Mouse (Mus musculus) heart, embryonic 13.5 days (tissue): ENCODE data around the gene Chst11. TPM values are rescaled to one million over a fixed set of nuclear protein-coding genes. Genes with fewer than 3 reads are reported as not detected.

Source experiments
- ATAC-seq: fragments of 200-750 bp; cut with Nextera tagmentation; 2 replicates; pipeline ENCODE4 v1.8.0; 2017; ENCODE audit warnings: moderate TSS enrichment; ENCODE audit not compliant: insufficient number of reproducible peaks, low FRiP score, low TSS enrichment; ENCODE audit errors: extremely low read depth
- H3K27ac ChIP-seq: fragments of 300-500 bp; sonication (generic); replicated peaks from 2 replicates; pipeline ENCODE4 v1.5.1; 2015; ENCODE audit warnings: moderate library complexity, mild to moderate bottlenecking, inconsistent platforms
- H3K27me3 ChIP-seq: fragments of 300-500 bp; sonication (generic); replicated peaks from 2 replicates; pipeline ENCODE4 v1.6.1; 2015; ENCODE audit warnings: mild to moderate bottlenecking, inconsistent platforms
- H3K36me3 ChIP-seq: fragments of 300-500 bp; sonication (generic); 2 replicates; pipeline ENCODE4 v1.6.1; 2015; ENCODE audit warnings: mild to moderate bottlenecking, inconsistent platforms
- H3K4me1 ChIP-seq: fragments of 300-500 bp; sonication (generic); 2 replicates; pipeline ENCODE4 v1.6.1; 2015; ENCODE audit warnings: inconsistent platforms
- H3K4me2 ChIP-seq: fragments of 300-500 bp; sonication (generic); 2 replicates; pipeline ENCODE4 v1.6.1; 2015; ENCODE audit warnings: inconsistent platforms, mild to moderate bottlenecking, moderate library complexity
- H3K4me3 ChIP-seq: fragments of 300-500 bp; sonication (generic); 2 replicates; pipeline ENCODE4 v1.5.1; 2015; ENCODE audit warnings: moderate library complexity, mild to moderate bottlenecking, inconsistent platforms
- H3K9ac ChIP-seq: fragments of 300-500 bp; sonication (generic); 2 replicates; pipeline ENCODE4 v1.6.1; 2015; ENCODE audit warnings: inconsistent platforms, mild to moderate bottlenecking, moderate library complexity
- H3K9me3 ChIP-seq: fragments of 300-500 bp; sonication (generic); 2 replicates; pipeline ENCODE4 v1.6.1; 2016; ENCODE audit warnings: inconsistent platforms
- WGBS: fragments of 180-500 bp; shearing (Covaris S2); methylation state at CpG from one replicate; pipeline ENCODE4 v1.1.7; 2015; ENCODE audit warnings: mixed read lengths; 5-methylcytosine and 5-hydroxymethylcytosine counted together
- polyA plus RNA-seq: library from polyadenylated mRNA; unstranded; fragments of >200 nt; fragmentation: Nextera tagmentation; extraction: Ambion mirVana; gene quantifications from 2 replicates; pipeline ENCODE4 v1.2.1, GENCODE M21; 2015

Chst11 gene
- polyA plus RNA-seq, 1 experiment from 2014 or later, result 2.4 TPM

DNA sequence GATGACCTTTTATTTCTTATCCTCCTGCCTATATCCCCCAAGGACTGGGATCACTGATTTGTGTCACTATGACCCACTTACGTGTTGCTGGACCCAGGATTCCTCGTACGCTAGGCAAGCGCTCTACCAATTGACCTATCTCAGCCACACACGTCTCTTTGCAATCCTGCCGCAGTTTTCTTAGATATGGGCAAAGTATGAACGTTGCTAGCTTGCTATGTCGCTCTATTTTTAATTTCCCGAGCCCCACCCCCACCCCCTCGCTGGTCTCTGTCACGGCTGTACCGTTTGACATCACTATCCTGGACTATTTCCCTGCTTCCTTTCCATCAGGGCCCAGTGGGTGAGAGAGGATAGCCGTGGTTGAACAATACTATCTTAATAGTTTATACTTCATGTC lies 31.5 kb downstream of the Chst11 start:
- Histone ChIP-seq H3K9ac (no peak overlapping the region), H3K27me3 (peaks cover 20% of the 10 kb centered on the region), H3K36me3 (no peaks in the 10 kb centered on the region), H3K4me1 (peaks cover 62% of the 10 kb centered on the region), H3K27ac (0 out of 2 replicates have a peak overlapping the region, but pooled peaks have one; percentile 14), H3K4me3 (no peak overlapping the region), H3K4me2 (peak overlapping the region; percentile 30), H3K9me3 (peaks cover 6% of the 10 kb centered on the region; the same call in 1 of the 2 replicates)
- no peak for ATAC-seq
- WGBS, result 45% methylated on average over 13 of the region's 13 CpGs

DNA sequence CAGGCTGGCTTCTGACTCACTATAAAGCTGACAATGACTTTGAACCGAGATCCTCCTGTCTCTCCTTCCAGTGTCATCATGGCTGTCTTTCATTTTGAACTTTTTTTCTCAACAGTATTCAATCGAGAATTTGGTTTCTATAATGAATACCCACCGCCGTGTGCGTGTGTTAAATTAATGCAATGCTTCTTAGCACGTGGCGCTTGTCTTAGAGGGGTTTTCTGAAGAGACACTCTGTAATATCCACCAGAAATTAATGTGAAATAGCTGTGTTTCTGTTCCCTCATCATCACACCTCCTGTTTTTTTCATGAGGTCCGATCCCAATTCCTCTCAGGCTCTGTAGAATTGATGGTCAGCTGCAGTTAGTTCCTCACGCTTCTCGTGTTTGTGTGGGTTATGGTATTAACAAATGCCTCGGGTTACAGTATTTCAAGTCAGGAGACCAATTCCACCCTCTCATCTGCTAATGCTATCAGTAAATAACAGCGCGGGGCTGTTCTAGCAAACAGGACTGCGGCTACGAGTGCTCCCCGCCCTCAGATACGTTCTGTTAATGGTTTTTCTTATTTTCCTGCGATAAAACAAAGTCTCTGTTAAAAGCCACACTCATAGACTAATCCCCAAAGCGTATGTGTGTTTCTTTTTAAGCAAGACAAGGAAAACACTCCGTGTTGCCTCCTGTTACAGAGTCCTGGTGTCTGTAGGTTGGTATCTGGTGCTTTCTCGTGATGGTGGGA lies 32.6 kb downstream of the Chst11 start:
- Histone ChIP-seq H3K4me3 (no peak overlapping the region), H3K27ac (no peak overlapping the region), H3K27me3 (peaks cover 31% of the 10 kb centered on the region), H3K9me3 (peaks cover 6% of the 10 kb centered on the region; the same call in 1 of the 2 replicates), H3K36me3 (no peaks in the 10 kb centered on the region), H3K4me1 (peaks cover 62% of the 10 kb centered on the region), H3K9ac (no peak overlapping the region), H3K4me2 (peak overlapping the region; percentile 8; the same call in 1 of the 2 replicates)
- ATAC-seq, result no peak
- WGBS, result 73% methylated on average over 21 of the region's 21 CpGs

DNA sequence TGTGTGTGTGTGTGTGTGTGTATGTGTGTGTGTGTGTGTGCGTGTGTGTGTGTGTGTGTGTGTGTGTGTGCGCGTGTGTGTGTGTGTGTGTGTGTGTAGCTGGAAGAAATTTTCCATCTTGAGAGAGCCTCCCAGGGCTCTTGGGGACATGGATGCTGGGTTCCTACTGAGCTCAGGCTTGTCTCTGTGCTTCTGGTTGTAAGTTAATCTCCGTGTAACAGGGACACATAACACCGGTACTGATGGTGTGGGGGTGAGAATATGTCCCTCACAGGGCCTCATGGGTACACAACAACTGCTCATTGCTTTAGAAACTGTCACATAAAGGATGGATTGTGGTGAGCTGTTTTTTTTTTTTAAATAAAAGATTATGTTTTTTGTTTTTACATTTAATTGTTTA lies 33.2 kb downstream of the Chst11 start:
- ATAC-seq, result no peak
- Histone ChIP-seq H3K4me1 (peaks cover 56% of the 10 kb centered on the region), H3K27me3 (peaks cover 37% of the 10 kb centered on the region), H3K9ac (no peak overlapping the region), H3K36me3 (no peaks in the 10 kb centered on the region), H3K27ac (no peak overlapping the region), H3K4me3 (no peak overlapping the region), H3K4me2 (no peak overlapping the region), H3K9me3 (peaks cover 6% of the 10 kb centered on the region; the same call in 1 of the 2 replicates)
- 68% methylated on average over 2 of the region's 5 CpGs for WGBS

DNA sequence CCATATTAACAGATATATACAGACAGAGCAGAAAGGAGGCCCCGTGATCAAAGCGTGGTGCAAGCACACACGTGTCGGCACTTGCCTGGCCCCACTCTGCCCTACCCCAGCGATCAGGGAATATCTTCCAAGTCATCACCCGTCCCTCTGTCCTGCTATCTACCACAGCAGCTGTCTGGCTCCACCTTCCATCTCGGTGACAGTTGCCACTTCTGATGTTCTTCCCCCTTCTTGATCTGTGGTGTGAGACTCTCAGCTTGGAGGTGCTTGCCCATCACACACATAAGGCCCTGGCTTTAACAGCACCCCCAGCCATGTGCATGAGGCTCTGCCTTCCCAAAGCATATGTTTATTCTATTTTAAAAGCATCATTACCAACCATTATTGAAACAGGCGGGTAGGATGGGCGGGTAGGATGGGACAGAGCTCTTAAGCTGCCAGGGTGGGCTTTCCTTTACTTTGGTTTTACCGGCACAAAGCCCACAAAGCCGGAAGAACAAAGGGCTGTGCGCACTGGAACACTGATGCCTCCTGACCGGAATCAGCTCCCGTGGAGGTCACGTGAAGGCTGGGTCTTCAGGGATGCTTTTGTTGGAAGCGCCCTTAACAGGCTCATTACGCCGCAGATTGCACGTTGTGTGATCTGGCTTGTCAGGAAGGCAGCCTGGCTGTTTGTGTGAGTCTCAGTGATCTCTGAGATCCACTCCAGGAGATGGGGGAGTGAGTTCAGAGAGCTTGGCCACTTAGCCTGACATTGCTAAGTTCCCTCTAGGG lies 34.4 kb downstream of the Chst11 start:
- H3K9me3 ChIP-seq, result peaks cover 6% of the 10 kb centered on the region; the same call in 1 of the 2 replicates
- H3K4me3 ChIP-seq, result no peak overlapping the region
- H3K36me3 ChIP-seq, result no peaks in the 10 kb centered on the region
- no peak overlapping the region for H3K27ac ChIP-seq
- peak overlapping the region; percentile 8 for H3K4me2 ChIP-seq
- peaks cover 44% of the 10 kb centered on the region for H3K4me1 ChIP-seq
- H3K9ac ChIP-seq, result no peak overlapping the region; the same call in 1 of the 2 replicates
- 51% methylated on average over 19 of the region's 19 CpGs for WGBS
- no peak; the same call in 1 of the 2 replicates for ATAC-seq
- H3K27me3 ChIP-seq, result peaks cover 40% of the 10 kb centered on the region

DNA sequence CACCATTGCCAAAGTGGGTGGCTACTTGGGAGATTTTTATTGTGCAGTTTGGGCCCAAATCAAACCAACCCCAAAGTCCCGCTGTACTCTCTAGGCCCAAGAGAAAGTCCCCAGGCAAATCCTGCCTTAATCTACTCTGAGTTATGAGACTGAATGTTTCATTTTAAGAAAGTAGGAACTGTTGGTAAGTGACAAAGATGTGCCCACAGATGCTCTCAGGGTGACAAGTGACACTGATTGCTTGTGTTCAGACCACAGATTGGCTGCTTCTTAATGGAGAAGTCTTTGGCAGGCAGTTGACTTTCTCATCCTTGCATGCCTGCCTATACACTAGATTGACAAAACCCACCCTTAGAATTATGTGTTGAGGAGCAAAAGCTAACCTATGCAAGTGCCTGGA lies 37.3 kb downstream of the Chst11 start:
- Histone ChIP-seq H3K27ac (no peak overlapping the region), H3K4me1 (peaks cover 35% of the 10 kb centered on the region), H3K9me3 (no peaks in the 10 kb centered on the region), H3K9ac (no peak overlapping the region), H3K4me3 (no peak overlapping the region), H3K4me2 (no peak overlapping the region), H3K36me3 (peaks cover 4% of the 10 kb centered on the region; the same call in 1 of the 2 replicates), H3K27me3 (peaks cover 54% of the 10 kb centered on the region)
- WGBS, result 95% methylated on average over 1 of the region's 1 CpGs
- no peak for ATAC-seq

DNA sequence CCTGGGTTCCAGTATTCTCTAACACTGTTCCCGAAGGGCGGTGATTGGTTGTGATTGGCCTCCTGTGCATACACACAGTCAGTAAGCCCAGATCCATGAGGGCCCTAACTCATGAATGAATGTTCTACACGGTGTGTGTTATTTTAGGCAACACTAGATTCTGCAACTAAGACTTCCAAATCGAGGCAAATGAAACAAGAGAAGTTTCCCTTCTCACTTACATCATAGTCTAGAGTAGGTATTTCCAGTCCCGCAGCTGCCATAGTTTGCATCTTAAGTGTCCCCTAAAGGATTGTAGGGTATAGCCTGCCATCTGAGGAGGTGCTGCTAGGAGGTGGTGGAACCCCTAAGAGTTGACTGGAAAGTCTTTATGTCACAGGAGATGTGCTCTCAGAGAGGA lies 40.9 kb downstream of the Chst11 start:
- Histone ChIP-seq H3K27ac (no peak overlapping the region), H3K4me2 (no peak overlapping the region), H3K27me3 (peaks cover 38% of the 10 kb centered on the region), H3K36me3 (peaks cover 5% of the 10 kb centered on the region; the same call in 1 of the 2 replicates), H3K4me1 (peaks cover 18% of the 10 kb centered on the region), H3K4me3 (no peak overlapping the region), H3K9ac (no peak overlapping the region), H3K9me3 (no peaks in the 10 kb centered on the region)
- WGBS, result 63% methylated on average over 5 of the region's 5 CpGs
- ATAC-seq, result no peak

DNA sequence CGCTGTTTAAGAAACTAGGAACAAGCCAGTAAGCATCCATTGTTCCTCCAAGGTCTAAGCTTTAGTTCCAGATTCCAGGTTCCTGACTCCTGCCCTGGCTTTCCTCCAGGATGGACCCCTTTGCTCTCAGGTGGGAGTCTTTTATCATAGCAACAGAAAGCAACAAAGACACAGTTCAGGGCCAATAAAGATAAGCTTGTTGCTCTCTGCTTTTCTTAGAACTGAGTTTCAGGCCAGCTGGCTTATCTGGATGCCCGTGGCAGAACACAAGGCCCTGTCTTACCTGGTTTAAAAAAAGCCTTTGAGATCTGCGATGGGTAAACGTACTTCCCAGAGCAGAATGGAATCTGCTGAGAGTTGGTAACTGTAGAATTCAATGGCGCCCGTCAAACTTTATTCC lies 42.4 kb downstream of the Chst11 start:
- 60% methylated on average over 6 of the region's 6 CpGs for WGBS
- Histone ChIP-seq H3K4me1 (peaks cover 32% of the 10 kb centered on the region), H3K27ac (no peak overlapping the region), H3K4me2 (no peak overlapping the region), H3K9me3 (no peaks in the 10 kb centered on the region), H3K27me3 (peaks cover 26% of the 10 kb centered on the region), H3K4me3 (no peak overlapping the region), H3K9ac (no peak overlapping the region), H3K36me3 (peaks cover 5% of the 10 kb centered on the region; the same call in 1 of the 2 replicates)
- no peak for ATAC-seq

DNA sequence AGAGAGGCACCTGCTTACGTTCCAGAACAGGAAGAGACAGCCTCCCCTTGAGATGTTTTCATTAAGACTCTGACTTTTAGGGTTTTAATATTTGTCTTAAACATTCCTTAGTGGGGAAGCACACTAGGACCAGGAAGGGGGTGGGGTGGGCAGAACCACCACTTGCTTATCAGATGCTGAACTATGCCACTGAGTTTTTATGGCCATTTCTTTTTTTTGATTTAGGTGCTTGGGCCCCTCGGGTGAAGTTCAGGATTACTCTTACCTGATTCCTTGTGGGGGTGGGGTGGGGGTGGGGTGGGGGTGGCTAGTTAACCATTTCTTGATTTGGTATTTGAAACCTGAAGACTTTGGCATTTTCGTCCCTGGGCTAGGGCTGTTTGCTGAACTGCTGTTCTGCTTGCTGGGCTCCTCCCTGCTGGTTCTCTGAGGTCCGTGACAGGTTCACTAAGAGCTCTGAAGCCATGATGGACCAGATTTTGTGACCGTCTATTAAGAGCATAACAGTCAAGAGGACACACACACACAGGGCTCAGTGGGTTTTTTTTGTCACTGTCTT lies 44.9 kb downstream of the Chst11 start:
- peaks cover 5% of the 10 kb centered on the region; the same call in 1 of the 2 replicates for H3K36me3 ChIP-seq
- no peaks in the 10 kb centered on the region for H3K9me3 ChIP-seq
- H3K27ac ChIP-seq, result no peak overlapping the region
- 75% methylated on average over 5 of the region's 5 CpGs for WGBS
- no peak overlapping the region for H3K4me3 ChIP-seq
- no peak for ATAC-seq
- H3K4me2 ChIP-seq, result no peak overlapping the region
- no peak overlapping the region for H3K9ac ChIP-seq
- H3K27me3 ChIP-seq, result peaks cover 16% of the 10 kb centered on the region
- H3K4me1 ChIP-seq, result peaks cover 39% of the 10 kb centered on the region

DNA sequence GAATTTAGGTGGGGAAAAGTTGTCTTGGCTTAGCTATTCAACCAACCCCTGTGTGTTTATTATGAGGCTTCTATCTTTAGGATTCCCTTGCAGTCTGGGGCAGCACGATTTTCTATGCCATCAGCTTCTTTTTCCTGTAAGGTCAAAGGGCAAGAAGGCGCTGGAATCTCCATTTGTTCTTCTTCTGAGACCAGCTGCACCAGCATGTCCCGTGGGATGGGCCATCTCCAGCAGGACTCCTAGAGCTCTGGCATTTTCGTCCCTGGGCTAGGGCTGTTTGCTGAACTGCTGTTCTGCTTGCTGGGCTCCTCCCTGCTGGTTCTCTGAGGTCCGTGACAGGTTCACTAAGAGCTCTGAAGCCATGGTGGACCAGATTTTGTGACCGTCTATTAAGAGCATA lies 45.6 kb downstream of the Chst11 start:
- peaks cover 41% of the 10 kb centered on the region for H3K4me1 ChIP-seq
- WGBS, result 53% methylated on average over 6 of the region's 6 CpGs
- H3K9me3 ChIP-seq, result no peaks in the 10 kb centered on the region
- H3K4me2 ChIP-seq, result no peak overlapping the region
- H3K4me3 ChIP-seq, result no peak overlapping the region
- H3K27ac ChIP-seq, result no peak overlapping the region
- H3K36me3 ChIP-seq, result peaks cover 5% of the 10 kb centered on the region; the same call in 1 of the 2 replicates
- peaks cover 8% of the 10 kb centered on the region for H3K27me3 ChIP-seq
- no peak for ATAC-seq
- H3K9ac ChIP-seq, result no peak overlapping the region

DNA sequence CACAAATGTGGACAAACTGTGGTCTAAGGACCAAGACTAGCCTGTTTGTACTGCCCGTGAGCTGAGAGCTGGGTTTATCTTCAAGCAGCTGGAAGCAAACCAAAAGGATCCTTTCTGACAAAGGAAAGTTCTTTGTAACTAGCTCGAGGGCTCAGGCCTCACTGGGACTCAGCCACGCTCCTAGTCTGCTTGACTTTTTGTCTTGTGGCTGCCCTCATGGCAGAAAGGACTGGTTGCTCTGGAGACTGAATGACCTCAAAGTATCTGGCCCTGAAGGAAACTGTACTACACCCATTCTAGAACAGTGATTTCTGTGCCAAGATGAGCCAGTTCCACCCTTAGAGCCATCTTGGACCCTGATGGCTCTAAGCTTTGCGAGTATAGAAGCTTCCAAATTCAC lies 46.3 kb downstream of the Chst11 start:
- WGBS, result 58% methylated on average over 4 of the region's 4 CpGs
- no peak overlapping the region for H3K9ac ChIP-seq
- no peak overlapping the region for H3K4me2 ChIP-seq
- no peak overlapping the region for H3K27ac ChIP-seq
- H3K36me3 ChIP-seq, result peaks cover 5% of the 10 kb centered on the region; the same call in 1 of the 2 replicates
- peaks cover 42% of the 10 kb centered on the region for H3K4me1 ChIP-seq
- no peak for ATAC-seq
- no peaks in the 10 kb centered on the region for H3K9me3 ChIP-seq
- no peak overlapping the region for H3K4me3 ChIP-seq
- H3K27me3 ChIP-seq, result peaks cover 6% of the 10 kb centered on the region

DNA sequence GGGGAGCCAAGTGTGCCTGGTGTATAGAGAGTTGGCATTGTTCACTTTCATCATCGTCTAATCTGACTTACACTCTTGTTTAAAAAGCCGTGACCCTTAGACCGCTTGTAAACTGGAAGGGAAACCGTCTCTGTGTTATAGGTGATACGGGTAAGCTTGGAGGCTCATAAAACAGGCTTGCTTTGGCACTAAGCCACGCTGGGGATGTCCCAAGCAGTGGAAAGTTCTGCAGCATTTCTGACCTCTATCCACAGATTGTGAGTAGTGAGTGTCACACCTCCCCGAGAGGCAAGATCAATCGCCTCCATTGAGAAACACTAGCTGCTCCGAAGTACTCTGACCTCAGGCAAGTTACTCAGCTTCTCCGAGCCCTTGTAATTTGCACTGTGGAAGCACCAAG lies 47.3 kb downstream of the Chst11 start:
- no peak overlapping the region for H3K4me2 ChIP-seq
- ATAC-seq, result no peak
- 55% methylated on average over 10 of the region's 10 CpGs for WGBS

More for the DNA sequence above, 47.3 kb downstream of the Chst11 start:
- H3K27ac ChIP-seq, result no peak overlapping the region
- H3K27me3 ChIP-seq, result peaks cover 9% of the 10 kb centered on the region
- peaks cover 49% of the 10 kb centered on the region for H3K4me1 ChIP-seq
- H3K9ac ChIP-seq, result no peak overlapping the region
- H3K4me3 ChIP-seq, result no peak overlapping the region
- no peaks in the 10 kb centered on the region for H3K9me3 ChIP-seq
- peaks cover 2% of the 10 kb centered on the region; the same call in 1 of the 2 replicates for H3K36me3 ChIP-seq
